Mouse (Mus musculus) neural tube, embryonic 14.5 days (tissue): Measurements from ENCODE around the gene Cacna1d. TPM values are rescaled to one million over a fixed set of nuclear protein-coding genes. Genes with fewer than 3 reads are reported as not detected.

Source experiments
- ATAC-seq: fragments of 200-750 bp; cut with Nextera tagmentation; 2 replicates; pipeline ENCODE4 v1.8.0; 2017; ENCODE audit warnings: low read depth, mild to moderate bottlenecking, moderate TSS enrichment, moderate library complexity
- H3K27ac ChIP-seq: fragments of 300-500 bp; sonication (generic); 2 replicates; pipeline ENCODE4 v1.5.1; 2014; ENCODE audit warnings: low read depth, mild to moderate bottlenecking, control low read depth, low read length, moderate library complexity, mixed read lengths
- H3K27me3 ChIP-seq: fragments of 300-500 bp; sonication (generic); 2 replicates; pipeline ENCODE4 v1.6.1; 2014; ENCODE audit warnings: low read length; ENCODE audit not compliant: control insufficient read depth, insufficient read depth
- H3K36me3 ChIP-seq: fragments of 300-500 bp; sonication (generic); 2 replicates; pipeline ENCODE4 v1.6.1; 2014; ENCODE audit warnings: low read length, mixed read lengths; ENCODE audit not compliant: control insufficient read depth, insufficient read depth
- H3K4me1 ChIP-seq: fragments of 300-500 bp; sonication (generic); 2 replicates; pipeline ENCODE4 v1.6.1; 2014; ENCODE audit warnings: low read length; ENCODE audit not compliant: control insufficient read depth, insufficient read depth
- H3K4me2 ChIP-seq: fragments of 300-500 bp; sonication (generic); 2 replicates; pipeline ENCODE4 v1.6.1; 2014; ENCODE audit warnings: mild to moderate bottlenecking, low read depth, low read length, control low read depth
- H3K4me3 ChIP-seq: fragments of 300-500 bp; sonication (generic); 2 replicates; pipeline ENCODE4 v1.5.1; 2014; ENCODE audit warnings: low read depth, low read length, control low read depth, mixed read lengths
- H3K9ac ChIP-seq: fragments of 300-500 bp; sonication (generic); replicated peaks from 2 replicates; pipeline ENCODE4 v1.6.1; 2014; ENCODE audit warnings: low read depth, mild to moderate bottlenecking, control low read depth, low read length, mixed read lengths
- H3K9me3 ChIP-seq: fragments of 300-500 bp; sonication (generic); 2 replicates; pipeline ENCODE4 v1.6.1; 2016; ENCODE audit warnings: low read length; ENCODE audit not compliant: control insufficient read depth
- WGBS: fragments of 180-500 bp; shearing (Covaris S2); extraction: QIAGEN DNeasy Blood & Tissue Kit; methylation state at CpG from one replicate; pipeline ENCODE4 v1.1.7; 2014; 5-methylcytosine and 5-hydroxymethylcytosine counted together
- polyA plus RNA-seq: library from polyadenylated mRNA; unstranded; fragments of >200 nt; fragmentation: Nextera tagmentation; extraction: Ambion mirVana; gene quantifications from 2 replicates; pipeline ENCODE4 v1.2.1, GENCODE M21; 2014

Cacna1d gene
- polyA plus RNA-seq, 1 experiment from 2014 or later: 23.9 TPM

DNA sequence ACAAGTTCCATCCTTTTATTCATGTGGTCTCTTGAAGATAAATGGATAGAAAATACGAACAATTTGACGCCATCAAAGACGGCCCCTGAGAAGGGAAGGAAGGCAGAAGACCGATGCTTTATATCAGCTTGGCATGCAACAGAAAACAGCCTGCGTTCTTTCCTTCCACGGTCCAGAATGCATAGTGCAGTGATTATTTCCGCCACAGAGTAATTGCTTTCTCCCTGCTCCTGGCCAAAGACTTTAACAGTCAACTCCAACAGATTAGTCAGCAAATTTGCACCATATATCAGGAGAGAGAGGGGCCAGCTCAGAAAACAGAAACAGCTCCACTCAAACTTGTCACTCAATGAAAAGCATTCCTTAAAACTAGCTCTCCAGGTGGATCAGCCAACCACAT, 71.8 kb downstream of the Cacna1d start:
- Histone ChIP-seq H3K9me3 (no peaks in the 10 kb centered on the region), H3K4me1 (no peaks in the 10 kb centered on the region), H3K4me2 (no peak overlapping the region), H3K27me3 (no peaks in the 10 kb centered on the region), H3K9ac (no peak overlapping the region), H3K27ac (no peak overlapping the region), H3K36me3 (no peaks in the 10 kb centered on the region), H3K4me3 (no peak overlapping the region)
- 37% methylated on average over 7 of the region's 7 CpGs for WGBS
- no peak for ATAC-seq

DNA sequence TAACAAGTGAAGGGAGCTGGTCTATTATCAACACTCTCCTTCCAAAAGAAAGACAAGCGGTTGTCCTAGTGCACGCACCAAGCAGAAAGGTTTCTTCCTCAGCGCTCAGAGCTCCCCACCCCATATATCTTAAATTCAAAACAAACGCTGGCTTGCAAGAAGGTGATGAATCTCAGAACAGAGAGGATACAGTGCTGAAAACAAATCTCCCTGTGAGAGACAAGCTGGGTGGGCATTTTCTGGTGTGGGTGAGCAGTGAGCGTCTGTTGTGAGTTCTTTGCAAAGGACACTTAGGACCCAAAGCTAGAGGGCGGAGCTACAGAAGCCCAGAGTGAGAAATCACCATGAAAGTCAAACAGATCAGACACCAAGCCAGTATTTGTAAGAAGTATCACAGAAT, 72.2 kb downstream of the Cacna1d start:
- no peaks in the 10 kb centered on the region for H3K9me3 ChIP-seq
- no peaks in the 10 kb centered on the region for H3K4me1 ChIP-seq
- no peak overlapping the region for H3K4me3 ChIP-seq
- 40% methylated on average over 6 of the region's 6 CpGs for WGBS
- H3K36me3 ChIP-seq: no peaks in the 10 kb centered on the region
- no peak for ATAC-seq
- H3K9ac ChIP-seq: no peak overlapping the region
- no peaks in the 10 kb centered on the region for H3K27me3 ChIP-seq
- no peak overlapping the region for H3K27ac ChIP-seq
- no peak overlapping the region for H3K4me2 ChIP-seq

DNA sequence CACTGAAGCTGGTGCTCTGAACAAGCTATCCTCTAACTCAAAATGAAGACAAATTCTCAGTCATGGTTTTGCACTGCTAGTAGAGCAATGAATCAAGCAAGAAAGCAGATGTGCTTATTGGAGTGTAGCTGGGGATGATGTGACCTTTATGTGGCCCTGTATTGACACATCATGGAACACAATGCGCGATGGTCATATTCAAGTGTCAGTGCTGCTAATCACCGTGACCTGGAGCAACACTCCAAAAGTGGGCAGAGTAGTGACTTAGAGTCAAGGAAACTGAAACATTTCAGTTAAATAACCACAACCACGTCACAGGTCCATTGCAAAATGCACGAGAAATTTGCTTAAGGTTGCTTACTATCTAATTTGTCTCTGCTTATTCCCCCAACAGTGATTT, 75.4 kb downstream of the Cacna1d start:
- Histone ChIP-seq H3K4me1 (no peaks in the 10 kb centered on the region), H3K4me2 (no peak overlapping the region), H3K36me3 (no peaks in the 10 kb centered on the region), H3K27me3 (no peaks in the 10 kb centered on the region), H3K9ac (no peak overlapping the region), H3K27ac (no peak overlapping the region), H3K4me3 (no peak overlapping the region), H3K9me3 (no peaks in the 10 kb centered on the region)
- WGBS: 92% methylated on average over 5 of the region's 5 CpGs
- ATAC-seq: no peak

DNA sequence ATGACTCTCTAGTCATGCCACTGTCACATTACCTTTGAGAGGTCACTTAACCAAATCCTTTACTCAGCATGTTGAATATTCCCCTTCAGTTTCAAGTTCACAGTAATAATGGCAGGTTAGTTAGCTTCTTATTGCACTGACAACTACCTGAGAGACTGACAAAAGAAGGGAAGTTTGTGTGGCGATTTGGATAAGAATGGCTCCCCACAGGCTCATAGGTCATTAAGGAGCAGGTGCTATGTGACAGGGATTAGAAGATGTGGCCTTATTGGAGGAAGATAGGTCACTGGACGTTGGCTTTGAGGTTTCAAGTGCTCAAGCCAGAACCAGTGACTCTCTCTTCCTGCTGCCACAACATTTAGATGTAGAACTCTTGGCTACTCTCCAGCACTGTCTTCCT, 77.1 kb downstream of the Cacna1d start:
- H3K4me2 ChIP-seq: no peak overlapping the region
- no peak overlapping the region for H3K27ac ChIP-seq
- WGBS: 78% methylated on average over 2 of the region's 2 CpGs

DNA sequence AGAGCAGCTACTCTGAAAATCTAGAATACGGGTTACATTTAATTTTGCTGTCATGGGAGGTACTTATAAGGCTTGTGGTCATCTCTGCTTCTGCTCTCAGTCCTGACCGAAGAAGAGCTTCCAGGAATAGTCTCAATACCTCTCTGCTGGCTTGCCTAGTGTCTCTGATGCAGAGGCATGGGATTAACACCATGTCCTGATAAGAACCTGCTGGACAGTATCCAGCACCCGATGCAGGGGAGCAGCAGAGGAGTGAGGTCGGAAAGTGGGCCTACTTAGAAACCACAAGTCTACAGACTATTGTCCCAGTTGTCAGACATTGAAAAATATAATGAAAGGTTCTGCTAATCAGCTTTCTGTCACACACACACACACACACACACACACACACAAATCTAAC, 81.9 kb downstream of the Cacna1d start:
- H3K4me2 ChIP-seq: no peak overlapping the region
- no peak overlapping the region for H3K9ac ChIP-seq
- 92% methylated on average over 4 of the region's 4 CpGs for WGBS
- H3K27me3 ChIP-seq: no peaks in the 10 kb centered on the region
- no peak overlapping the region for H3K4me3 ChIP-seq
- H3K4me1 ChIP-seq: no peaks in the 10 kb centered on the region
- ATAC-seq: no peak
- peaks cover 2% of the 10 kb centered on the region; the same call in 1 of the 2 replicates for H3K9me3 ChIP-seq
- no peak overlapping the region for H3K27ac ChIP-seq
- no peaks in the 10 kb centered on the region for H3K36me3 ChIP-seq

More for the DNA sequence above, 77.1 kb downstream of the Cacna1d start:
- no peak for ATAC-seq
- Histone ChIP-seq H3K4me3 (no peak overlapping the region), H3K9ac (no peak overlapping the region), H3K27me3 (no peaks in the 10 kb centered on the region), H3K36me3 (no peaks in the 10 kb centered on the region), H3K9me3 (no peaks in the 10 kb centered on the region), H3K4me1 (no peaks in the 10 kb centered on the region)

DNA sequence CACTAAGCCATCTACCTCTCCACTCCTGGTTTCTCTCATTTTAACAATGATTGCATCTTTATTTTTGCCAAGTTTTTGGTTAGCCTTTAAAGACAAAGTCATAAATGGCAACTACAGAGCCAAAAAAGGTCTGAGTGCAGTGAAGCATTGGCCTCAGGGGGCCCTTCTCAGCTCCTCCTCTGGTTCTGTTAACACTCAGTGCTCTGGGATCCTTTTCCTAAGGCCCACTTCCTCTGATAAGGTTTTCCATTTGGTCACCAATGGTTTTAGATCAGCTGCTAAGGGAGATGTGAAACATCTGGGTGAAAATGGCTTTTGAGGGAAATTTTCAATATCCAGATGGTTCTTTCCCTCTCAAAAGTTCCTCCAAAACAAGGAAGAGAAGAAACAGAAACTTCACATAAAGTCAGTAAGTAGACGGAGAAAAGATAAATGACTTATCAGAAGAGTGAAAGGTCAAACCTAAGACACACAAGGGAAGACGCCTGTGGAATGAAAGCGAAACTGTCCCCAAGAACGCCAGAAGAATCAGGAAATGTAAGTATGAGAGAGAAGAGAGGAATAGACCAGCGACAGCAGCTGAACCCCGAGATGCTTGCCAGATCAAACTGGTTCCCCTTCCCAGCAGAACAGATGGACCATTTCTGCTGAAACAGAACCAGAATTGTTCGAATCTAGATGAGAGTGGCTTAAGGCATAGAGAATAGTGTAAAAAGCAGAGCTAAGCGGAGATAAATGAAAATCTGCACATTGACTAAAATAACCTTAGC, 85.6 kb downstream of the Cacna1d start:
- H3K27me3 ChIP-seq: no peaks in the 10 kb centered on the region
- H3K36me3 ChIP-seq: no peaks in the 10 kb centered on the region
- no peak for ATAC-seq
- no peak overlapping the region for H3K4me3 ChIP-seq
- H3K4me2 ChIP-seq: no peak overlapping the region
- no peaks in the 10 kb centered on the region for H3K4me1 ChIP-seq
- no peak overlapping the region for H3K9ac ChIP-seq
- peaks cover 2% of the 10 kb centered on the region; the same call in 1 of the 2 replicates for H3K9me3 ChIP-seq
- no peak overlapping the region for H3K27ac ChIP-seq
- 87% methylated on average over 8 of the region's 8 CpGs for WGBS

DNA sequence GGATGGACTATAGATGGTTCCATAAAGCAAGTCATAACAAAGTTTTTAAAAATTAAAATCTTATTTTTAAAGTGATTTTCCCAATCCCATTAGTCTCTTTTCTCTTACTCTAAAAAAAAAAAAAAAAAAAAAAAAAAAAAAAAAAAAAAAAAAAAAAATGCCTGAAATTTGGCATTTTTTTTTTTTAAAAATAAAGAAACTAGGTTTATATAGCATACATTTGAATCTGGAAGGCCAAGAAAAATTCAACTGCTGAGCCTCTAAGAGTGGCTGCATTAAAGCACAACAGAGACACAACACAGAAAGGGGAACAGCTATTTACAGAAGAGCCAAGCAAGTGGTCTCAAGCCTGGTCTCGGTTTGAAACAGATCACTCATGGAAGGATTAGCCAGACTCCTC, 112.9 kb downstream of the Cacna1d start:
- Histone ChIP-seq H3K27me3 (no peaks in the 10 kb centered on the region), H3K4me1 (no peaks in the 10 kb centered on the region), H3K4me2 (no peak overlapping the region), H3K27ac (no peak overlapping the region), H3K9me3 (no peaks in the 10 kb centered on the region), H3K4me3 (no peak overlapping the region), H3K36me3 (no peaks in the 10 kb centered on the region), H3K9ac (no peak overlapping the region)
- WGBS: 67% methylated on average over 1 of the region's 1 CpGs
- no peak for ATAC-seq

DNA sequence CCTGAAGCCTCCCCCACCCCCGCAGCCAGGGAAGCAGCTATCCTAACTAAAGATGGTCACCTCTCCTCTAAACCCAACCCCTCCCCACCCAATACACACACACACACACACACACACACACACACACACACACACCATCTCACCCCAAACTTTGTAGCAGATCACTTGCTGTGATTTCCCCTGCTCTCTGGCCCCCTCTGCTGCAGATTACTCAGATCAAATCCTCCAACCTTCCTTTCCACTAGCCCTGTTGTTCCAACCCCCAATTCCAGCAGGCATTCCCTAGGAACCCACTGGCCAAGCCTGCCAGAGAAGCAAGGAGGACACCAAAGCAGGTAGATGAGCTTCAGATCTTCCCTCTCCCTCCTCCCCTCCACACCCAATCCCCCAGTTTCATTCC, 118.4 kb downstream of the Cacna1d start:
- Histone ChIP-seq H3K27me3 (no peaks in the 10 kb centered on the region), H3K9me3 (no peaks in the 10 kb centered on the region), H3K27ac (no peak overlapping the region), H3K9ac (no peak overlapping the region), H3K36me3 (no peaks in the 10 kb centered on the region), H3K4me1 (no peaks in the 10 kb centered on the region), H3K4me3 (no peak overlapping the region), H3K4me2 (no peak overlapping the region)
- WGBS: 21% methylated on average over 1 of the region's 1 CpGs
- no peak for ATAC-seq

DNA sequence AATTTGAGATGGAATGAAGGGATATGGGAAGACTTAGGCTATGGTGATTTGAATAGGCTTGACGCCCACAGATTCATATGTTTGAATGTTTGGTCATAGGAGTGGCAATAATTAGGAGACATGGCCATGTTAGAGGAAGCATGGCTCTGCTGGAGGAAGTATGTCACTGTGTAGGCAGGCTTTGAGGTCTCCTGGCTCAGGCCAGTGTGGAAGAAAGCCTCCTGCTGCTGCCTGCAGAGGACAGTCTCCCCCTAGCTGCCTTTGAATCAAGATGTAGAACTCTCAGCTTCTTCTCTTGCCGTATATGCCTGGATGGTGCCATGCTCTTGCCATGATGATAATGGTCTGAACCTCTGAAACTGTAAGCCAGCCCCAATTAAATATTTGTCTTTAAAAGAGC, 120.2 kb downstream of the Cacna1d start:
- ATAC-seq: no peak
- Histone ChIP-seq H3K9me3 (no peaks in the 10 kb centered on the region), H3K36me3 (no peaks in the 10 kb centered on the region), H3K27me3 (no peaks in the 10 kb centered on the region), H3K4me3 (no peak overlapping the region), H3K9ac (no peak overlapping the region), H3K27ac (no peak overlapping the region), H3K4me1 (no peaks in the 10 kb centered on the region), H3K4me2 (no peak overlapping the region)
- 75% methylated on average over 2 of the region's 2 CpGs for WGBS
